Mouse (Mus musculus) MEL-GATA-1-ER (cell line): Measurements from ENCODE around the gene Mrpl57.
"Not testable (repeated sequence)": the region's sequence is repeated elsewhere in the genome, so short reads cannot be mapped to it uniquely, and the experiment has no call there.

Experiments used
- DNase-seq: peaks from one replicate; pipeline ENCODE4 v3.0.0-alpha.2; 2012; ENCODE audit warnings: low read depth; ENCODE audit errors: extremely low read depth

The Mrpl57 gene

GRCm38 (mm10) chr14:57825788-57826751 lies at the start of gene Mrpl57, which contains the start of gene Ska3:
Gene Mrpl57 (plus strand): TSS chr14:57826234.
Gene Ska3 (minus strand): TSS chr14:57826185.
- peak; percentile 80 for DNase-seq

DNA sequence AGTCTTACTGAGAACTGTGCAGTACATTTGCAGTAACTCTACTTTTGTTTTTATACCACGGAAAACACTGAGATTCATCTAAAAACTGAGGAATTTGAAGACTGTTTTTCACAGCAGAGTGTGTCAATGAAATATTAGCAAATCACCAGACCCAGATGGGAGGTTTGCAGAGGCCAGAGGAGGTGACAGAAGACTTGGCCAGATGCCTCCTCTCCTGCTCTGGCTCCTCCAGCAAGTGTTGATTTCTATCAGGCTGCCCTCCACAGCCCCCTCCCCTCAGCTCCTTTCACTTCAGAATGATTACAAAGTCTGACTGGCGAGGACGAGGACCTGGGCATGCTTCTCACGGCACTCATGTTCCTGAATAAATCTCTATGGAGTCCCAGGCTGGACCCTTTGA lies 38.6 kb upstream of the Mrpl57 start:
- DNase-seq: no peak

DNA sequence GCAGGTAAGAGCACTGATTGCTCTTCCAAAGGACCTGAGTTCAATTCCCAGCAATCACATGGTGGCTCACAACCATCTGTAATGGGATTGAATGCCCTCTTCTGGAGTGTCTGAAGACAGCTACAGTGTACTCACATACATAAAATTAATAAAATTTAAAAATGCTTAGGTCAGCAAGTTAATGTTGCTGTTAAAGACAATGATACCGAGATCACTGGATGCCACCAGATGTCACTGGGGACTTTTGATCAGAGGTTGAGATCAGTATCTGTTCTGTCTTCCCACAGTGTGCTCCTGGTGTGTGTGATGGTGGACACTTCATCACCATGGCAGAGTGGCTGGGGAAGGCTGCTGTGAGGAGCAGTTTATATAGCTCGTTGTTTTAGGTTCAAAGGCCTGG lies 36.7 kb upstream of the Mrpl57 start:
- no peak for DNase-seq

GRCm38 (mm10) chr14:57789759-57790158 lies 36.3 kb upstream of the Mrpl57 start:
- DNase-seq: no peak

- no peak for DNase-seq
Measured at GRCm38 (mm10) chr14:57791171-57791570, 34.9 kb upstream of the Mrpl57 start.

DNA sequence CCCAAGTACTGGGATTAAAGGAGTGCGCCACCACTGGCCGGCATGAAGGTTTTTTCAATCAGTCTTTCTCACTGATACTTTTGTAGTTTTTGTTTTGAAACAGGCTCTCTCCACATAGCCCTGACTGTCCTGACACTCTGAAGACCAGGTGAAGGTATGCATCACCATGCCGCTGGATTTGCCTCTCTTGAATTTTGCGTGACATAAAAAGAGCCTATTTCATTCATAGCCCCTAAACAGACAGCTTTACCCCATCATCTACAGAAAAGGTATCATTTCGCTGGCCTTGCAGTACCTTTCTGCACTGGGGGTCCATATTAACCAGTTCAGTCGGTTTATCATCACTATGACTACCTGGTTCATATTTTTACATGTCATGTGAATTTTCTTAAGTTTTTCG lies 28.5 kb upstream of the Mrpl57 start:
- peak; percentile 30 for DNase-seq

GRCm38 (mm10) chr14:57797991-57798931 lies 27.8 kb upstream of the Mrpl57 start, which contains the start of gene Sap18:
Gene Sap18 (plus strand): TSS chr14:57798180.
- peak; percentile 95 for DNase-seq

- no peak for DNase-seq
Measured at GRCm38 (mm10) chr14:57803731-57804130, 22.3 kb upstream of the Mrpl57 start.

GRCm38 (mm10) chr14:57808558-57808957 lies 17.5 kb upstream of the Mrpl57 start:
- peak; percentile 39 for DNase-seq

DNA sequence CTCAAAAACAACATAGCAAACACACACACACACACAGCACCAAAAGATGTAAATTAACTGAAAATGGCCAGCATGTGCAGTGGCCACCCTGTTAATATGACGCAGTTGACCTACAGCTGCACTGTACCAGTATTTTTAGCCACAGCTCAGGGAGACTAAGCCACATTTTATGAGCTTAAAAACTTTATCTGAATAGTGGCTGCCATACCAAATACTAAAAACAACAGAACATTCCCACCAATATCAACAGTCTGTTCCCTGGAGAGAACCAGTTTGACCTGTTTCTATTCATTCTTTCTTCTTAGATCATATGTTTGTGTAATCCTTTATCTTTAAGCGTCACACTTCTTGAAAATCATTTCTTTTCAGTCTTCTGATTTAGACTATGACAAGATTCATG lies 15.1 kb upstream of the Mrpl57 start:
- no peak for DNase-seq

- DNase-seq: no peak
Measured at GRCm38 (mm10) chr14:57811844-57812243, 14.2 kb upstream of the Mrpl57 start.

GRCm38 (mm10) chr14:57820839-57821238 lies 5.2 kb upstream of the Mrpl57 start:
- DNase-seq: no peak

DNA sequence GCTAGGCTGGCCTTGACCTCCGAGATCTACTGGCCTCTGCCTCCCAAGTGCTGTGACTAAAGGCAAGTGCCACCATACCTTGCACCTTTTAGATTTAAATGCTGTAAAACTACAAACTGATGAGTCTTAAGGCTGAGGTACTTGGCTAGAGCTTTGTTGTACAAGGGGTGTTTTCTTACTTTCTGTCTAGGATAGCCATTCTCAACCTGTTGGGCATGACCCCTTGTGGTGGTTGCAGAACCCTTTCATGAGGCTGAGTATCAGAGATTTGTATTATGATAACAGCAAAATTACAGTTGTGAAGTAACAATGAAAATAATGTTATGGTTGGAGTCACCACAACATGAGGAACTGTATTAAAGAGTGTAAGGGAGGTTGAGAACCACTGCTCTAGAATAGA lies 1.2 kb downstream of the Mrpl57 start:
- peak; percentile 12 for DNase-seq

GRCm38 (mm10) chr14:57833526-57833925 lies 7.5 kb downstream of the Mrpl57 start:
- DNase-seq: no peak

GRCm38 (mm10) chr14:57835157-57835556 lies 9.1 kb downstream of the Mrpl57 start:
- no peak for DNase-seq

GRCm38 (mm10) chr14:57844535-57844934 lies 18.5 kb downstream of the Mrpl57 start:
- no peak for DNase-seq

DNA sequence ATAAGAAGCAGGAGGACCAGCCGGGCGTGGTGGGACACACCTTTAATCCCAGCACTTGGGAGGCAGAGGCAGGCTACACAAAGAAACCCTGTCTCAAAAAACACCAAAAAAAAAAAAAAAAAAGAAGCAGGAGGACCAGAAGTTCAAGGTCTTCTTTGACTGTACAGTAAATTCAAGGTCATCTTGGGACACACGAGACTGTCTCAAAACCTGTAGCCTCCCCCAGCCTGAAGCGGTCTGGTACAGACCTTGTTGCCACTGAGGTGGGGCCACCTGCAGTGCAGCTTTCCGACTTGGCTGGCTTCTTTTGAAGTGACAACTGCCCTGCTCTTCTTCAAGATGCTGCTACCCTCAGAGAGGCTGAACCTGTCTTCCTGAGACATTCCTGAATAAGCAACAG lies 22.0 kb downstream of the Mrpl57 start:
- not testable (repeated sequence) for DNase-seq

DNA sequence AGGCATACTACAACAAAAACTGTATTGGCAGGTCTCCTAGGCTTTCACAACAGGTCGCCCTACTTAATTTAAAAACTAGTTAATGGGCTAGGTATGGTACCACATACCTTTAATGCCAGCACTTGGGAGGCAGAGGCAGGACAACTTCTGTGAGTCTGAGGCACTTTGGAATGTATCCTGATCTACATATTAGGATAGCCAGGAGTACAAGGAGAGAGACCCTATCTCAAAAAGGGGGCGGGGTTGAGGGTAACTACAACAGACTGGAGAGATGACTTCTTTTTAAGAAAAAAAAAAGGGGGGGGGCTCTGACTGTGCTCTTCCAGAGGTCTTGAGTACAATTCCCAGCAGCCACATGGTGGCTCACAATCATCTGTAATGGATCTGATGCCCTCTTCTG lies 22.6 kb downstream of the Mrpl57 start:
- no peak for DNase-seq

- no peak for DNase-seq
Measured at GRCm38 (mm10) chr14:57850330-57850729, 24.3 kb downstream of the Mrpl57 start.

DNA sequence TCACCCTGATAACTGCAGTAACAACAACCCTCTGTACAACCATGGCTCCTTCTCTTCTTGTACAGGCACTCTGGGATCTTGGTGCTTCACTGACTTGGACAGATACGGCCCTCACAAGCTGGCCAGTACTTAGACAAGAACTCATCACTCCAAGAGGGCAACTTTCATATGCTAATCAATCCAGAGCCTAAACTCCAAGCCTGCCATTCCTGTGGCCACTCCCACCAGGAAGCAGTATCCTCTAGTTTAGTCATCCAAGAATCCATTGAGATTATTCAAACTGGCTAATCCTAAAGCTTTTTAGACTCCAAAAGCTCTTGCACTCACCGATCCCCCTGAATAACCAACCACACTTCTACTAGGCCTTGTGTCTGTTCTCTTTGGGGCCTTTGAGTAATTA lies 26.9 kb downstream of the Mrpl57 start:
- no peak for DNase-seq

DNA sequence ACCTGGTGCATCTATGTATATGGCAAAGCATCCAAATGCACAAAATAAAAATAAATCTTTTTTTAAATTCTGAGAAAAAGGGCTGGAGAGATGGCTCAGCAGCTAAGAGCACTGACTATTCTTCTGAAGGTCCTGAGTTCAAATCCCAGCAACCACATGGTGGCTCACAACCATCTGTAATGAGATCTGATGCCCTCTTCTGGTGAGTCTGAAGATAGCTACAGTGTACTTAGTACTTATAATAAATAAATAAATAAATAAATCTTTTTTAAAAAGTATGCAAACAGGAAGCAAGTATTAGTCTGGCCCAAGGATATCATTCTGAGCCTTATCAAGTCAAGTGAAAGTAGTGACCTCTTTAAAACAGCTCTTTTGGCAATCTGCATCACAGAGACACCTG lies 30.0 kb downstream of the Mrpl57 start:
- DNase-seq: not testable (repeated sequence)

DNA sequence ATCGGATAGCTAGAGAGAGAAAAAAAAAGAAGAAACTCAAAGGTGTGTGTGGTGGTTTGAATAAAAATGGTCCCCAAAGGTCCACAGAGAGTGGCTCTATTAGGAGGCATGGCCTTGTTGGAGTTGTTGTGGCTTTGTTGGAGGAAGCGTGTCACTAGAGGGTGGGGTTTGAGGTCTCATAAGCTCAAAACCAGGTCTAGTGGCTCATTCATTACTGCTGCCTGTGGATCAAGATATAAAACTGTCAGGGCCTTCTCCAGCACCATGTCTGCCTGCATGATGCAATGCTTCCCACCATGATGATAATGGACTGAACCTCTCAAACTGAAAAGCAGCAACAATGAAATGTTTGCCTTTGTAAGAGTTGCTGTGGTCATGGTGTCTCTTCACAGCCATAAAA lies 32.6 kb downstream of the Mrpl57 start:
- no peak for DNase-seq
